Mouse (Mus musculus) forebrain, embryonic 16.5 days (tissue): ENCODE measurements around the gene Rcn1. TPM values are rescaled to one million over a fixed set of nuclear protein-coding genes. Genes with fewer than 3 reads are reported as not detected.

Experiments
- ATAC-seq: fragments of 200-750 bp; cut with Nextera tagmentation; 2 replicates; pipeline ENCODE4 v1.8.0; 2017; ENCODE audit warnings: mild to moderate bottlenecking, moderate library complexity
- H3K27ac ChIP-seq: fragments of 300-500 bp; sonication (generic); 2 replicates; pipeline ENCODE4 v1.5.1; 2014; ENCODE audit warnings: low read length, control low read depth
- H3K27me3 ChIP-seq: fragments of 300-500 bp; sonication (generic); replicated peaks from 2 replicates; pipeline ENCODE4 v1.6.1; 2014; ENCODE audit warnings: low read length; ENCODE audit not compliant: control insufficient read depth, insufficient read depth
- H3K36me3 ChIP-seq: fragments of 300-500 bp; sonication (generic); 2 replicates; pipeline ENCODE4 v1.6.1; 2014; ENCODE audit not compliant: control insufficient read depth, insufficient read depth
- H3K4me1 ChIP-seq: fragments of 300-500 bp; sonication (generic); replicated peaks from 2 replicates; pipeline ENCODE4 v1.6.1; 2014; ENCODE audit warnings: low read length; ENCODE audit not compliant: control insufficient read depth, insufficient read depth
- H3K4me2 ChIP-seq: fragments of 300-500 bp; sonication (generic); 2 replicates; pipeline ENCODE4 v1.6.1; 2014; ENCODE audit warnings: mild to moderate bottlenecking, low read length, control low read depth
- H3K4me3 ChIP-seq: fragments of 300-500 bp; sonication (generic); replicated peaks from 2 replicates; pipeline ENCODE4 v1.5.1; 2014; ENCODE audit warnings: mild to moderate bottlenecking, low read length, control low read depth
- H3K9ac ChIP-seq: fragments of 300-500 bp; sonication (generic); replicated peaks from 2 replicates; pipeline ENCODE4 v1.6.1; 2014; ENCODE audit warnings: low read depth, low read length, control low read depth
- H3K9me3 ChIP-seq: fragments of 300-500 bp; sonication (generic); 2 replicates; pipeline ENCODE4 v1.6.1; 2016; ENCODE audit warnings: low read length; ENCODE audit not compliant: control insufficient read depth
- WGBS: fragments of 180-500 bp; shearing (Covaris S2); extraction: QIAGEN DNeasy Blood & Tissue Kit; methylation state at CpG from one replicate; pipeline ENCODE4 v1.1.7; 2014; 5-methylcytosine and 5-hydroxymethylcytosine counted together
- polyA plus RNA-seq: library from polyadenylated mRNA; unstranded; fragments of >200 nt; fragmentation: Nextera tagmentation; extraction: Ambion mirVana; gene quantifications from 2 replicates; pipeline ENCODE4 v1.2.1, GENCODE M21; 2015

Rcn1 gene
- 46.7 and 53.9 TPM in 2 replicates for polyA plus RNA-seq

- no peaks in the 10 kb centered on the region for H3K36me3 ChIP-seq
- WGBS: under 1% methylated on average over 56 of the region's 57 CpGs
- ATAC-seq: peak; percentile 93
- peak within 1 kb of the TSS; percentile 63 for H3K4me3 ChIP-seq
- H3K9ac ChIP-seq: peak within 1 kb of the TSS; percentile 71
- H3K27ac ChIP-seq: peak within 1 kb of the TSS; percentile 29
- peak within 1 kb of the TSS; percentile 80 for H3K4me2 ChIP-seq
- H3K9me3 ChIP-seq: no peaks in the 10 kb centered on the region
- H3K4me1 ChIP-seq: peaks cover 10% of the 10 kb centered on the region; the same call in 1 of the 2 replicates
- H3K27me3 ChIP-seq: no peaks in the 10 kb centered on the region
Observed at GRCm38 (mm10) chr2:105399085-105399891, at the start of gene Rcn1. TSS of gene Rcn1 (minus strand) at chr2:105399319.

GRCm38 (mm10) chr2:105444072-105444471 is 45.0 kb upstream of the Rcn1 start:
- no peak for ATAC-seq
- H3K27ac ChIP-seq: no peak overlapping the region
- H3K4me3 ChIP-seq: no peak overlapping the region
- H3K36me3 ChIP-seq: no peaks in the 10 kb centered on the region
- H3K4me2 ChIP-seq: no peak overlapping the region
- no peaks in the 10 kb centered on the region for H3K4me1 ChIP-seq
- no peak overlapping the region for H3K9ac ChIP-seq
- no peaks in the 10 kb centered on the region for H3K27me3 ChIP-seq
- no peaks in the 10 kb centered on the region for H3K9me3 ChIP-seq
- WGBS: 40% methylated on average over 3 of the region's 3 CpGs

GRCm38 (mm10) chr2:105439022-105439421 is 39.9 kb upstream of the Rcn1 start:
- no peak overlapping the region for H3K27ac ChIP-seq
- 88% methylated on average over 4 of the region's 4 CpGs for WGBS
- H3K4me1 ChIP-seq: no peaks in the 10 kb centered on the region
- no peaks in the 10 kb centered on the region for H3K9me3 ChIP-seq
- no peak overlapping the region for H3K9ac ChIP-seq
- ATAC-seq: no peak
- no peaks in the 10 kb centered on the region for H3K27me3 ChIP-seq
- no peak overlapping the region for H3K4me3 ChIP-seq
- no peak overlapping the region for H3K4me2 ChIP-seq
- H3K36me3 ChIP-seq: no peaks in the 10 kb centered on the region

- Histone ChIP-seq H3K27ac (no peak overlapping the region), H3K9ac (no peak overlapping the region)
- 90% methylated on average over 2 of the region's 2 CpGs for WGBS
Observed at GRCm38 (mm10) chr2:105438525-105438924, 39.4 kb upstream of the Rcn1 start.

GRCm38 (mm10) chr2:105432927-105433326 is 33.8 kb upstream of the Rcn1 start:
- Histone ChIP-seq H3K9me3 (no peaks in the 10 kb centered on the region), H3K27ac (no peak overlapping the region), H3K36me3 (no peaks in the 10 kb centered on the region), H3K27me3 (no peaks in the 10 kb centered on the region; the same call in 1 of the 2 replicates), H3K4me2 (peak overlapping the region; percentile 12), H3K9ac (no peak overlapping the region), H3K4me3 (no peak overlapping the region), H3K4me1 (0 out of 2 replicates have a peak, but pooled peaks cover 2% of the 10 kb centered on the region)
- 11% methylated on average over 10 of the region's 10 CpGs for WGBS
- ATAC-seq: 0 out of 2 replicates have a peak, but pooled peaks have one; percentile 21

More at GRCm38 (mm10) chr2:105438525-105438924, 39.4 kb upstream of the Rcn1 start:
- Histone ChIP-seq H3K36me3 (no peaks in the 10 kb centered on the region), H3K9me3 (no peaks in the 10 kb centered on the region), H3K27me3 (no peaks in the 10 kb centered on the region), H3K4me3 (no peak overlapping the region), H3K4me1 (no peaks in the 10 kb centered on the region), H3K4me2 (no peak overlapping the region)
- ATAC-seq: no peak

- Histone ChIP-seq H3K9ac (no peak overlapping the region), H3K4me3 (no peak overlapping the region), H3K9me3 (no peaks in the 10 kb centered on the region), H3K36me3 (no peaks in the 10 kb centered on the region), H3K27me3 (no peaks in the 10 kb centered on the region; the same call in 1 of the 2 replicates), H3K4me1 (0 out of 2 replicates have a peak, but pooled peaks cover 2% of the 10 kb centered on the region), H3K4me2 (no peak overlapping the region), H3K27ac (no peak overlapping the region)
- WGBS: 89% methylated on average over 5 of the region's 5 CpGs
- ATAC-seq: no peak
Observed at GRCm38 (mm10) chr2:105430373-105430772, 31.3 kb upstream of the Rcn1 start.

- WGBS: 90% methylated on average over 6 of the region's 6 CpGs
- ATAC-seq: no peak
- no peak overlapping the region for H3K4me3 ChIP-seq
- no peaks in the 10 kb centered on the region for H3K36me3 ChIP-seq
- no peak overlapping the region for H3K27ac ChIP-seq
- H3K4me1 ChIP-seq: 0 out of 2 replicates have a peak, but pooled peaks cover 2% of the 10 kb centered on the region
- H3K9me3 ChIP-seq: no peaks in the 10 kb centered on the region
- no peaks in the 10 kb centered on the region; the same call in 1 of the 2 replicates for H3K27me3 ChIP-seq
- H3K9ac ChIP-seq: no peak overlapping the region
- no peak overlapping the region for H3K4me2 ChIP-seq
Observed at GRCm38 (mm10) chr2:105429899-105430298, 30.8 kb upstream of the Rcn1 start.

- Histone ChIP-seq H3K4me3 (no peak overlapping the region), H3K9me3 (no peaks in the 10 kb centered on the region), H3K4me2 (no peak overlapping the region), H3K9ac (no peak overlapping the region), H3K36me3 (no peaks in the 10 kb centered on the region), H3K4me1 (0 out of 2 replicates have a peak, but pooled peaks cover 2% of the 10 kb centered on the region), H3K27ac (no peak overlapping the region), H3K27me3 (no peaks in the 10 kb centered on the region; the same call in 1 of the 2 replicates)
- WGBS: 27% methylated on average over 6 of the region's 6 CpGs
- ATAC-seq: peak; percentile 11; the same call in 1 of the 2 replicates
Observed at GRCm38 (mm10) chr2:105428467-105428866, 29.3 kb upstream of the Rcn1 start.

GRCm38 (mm10) chr2:105428029-105428428 is 28.9 kb upstream of the Rcn1 start:
- Histone ChIP-seq H3K27me3 (no peaks in the 10 kb centered on the region; the same call in 1 of the 2 replicates), H3K4me2 (no peak overlapping the region), H3K4me3 (no peak overlapping the region), H3K36me3 (no peaks in the 10 kb centered on the region), H3K9ac (no peak overlapping the region), H3K9me3 (no peaks in the 10 kb centered on the region), H3K4me1 (0 out of 2 replicates have a peak, but pooled peaks cover 1% of the 10 kb centered on the region), H3K27ac (no peak overlapping the region)
- ATAC-seq: peak; percentile 41; the same call in 1 of the 2 replicates
- WGBS: 3% methylated on average over 12 of the region's 12 CpGs
